Mouse (Mus musculus): Measurements from ENCODE around the gene Fth1. TPM values are rescaled to one million over a fixed set of nuclear protein-coding genes. Genes with fewer than 3 reads are reported as not detected.

Fth1 gene
- polyA plus RNA-seq, 1 experiment from 2014 or later = 2,278 TPM

GRCm38 (mm10) chr19:9978431-9978951 is 1.9 kb upstream of the Fth1 start:
- Histone ChIP-seq H3K27me3 (replicated peaks; ENCODE audit: control insufficient read depth, insufficient read depth, low read length) (no peaks in the 10 kb centered on the region), H3K4me2 (ENCODE audit: low read depth, low read length) (no peak overlapping the region), H3K27ac (ENCODE audit: low read length) (0 out of 2 replicates have a peak overlapping the region, but pooled peaks have one; percentile 19), H3K4me3 (ENCODE audit: low read length) (no peak overlapping the region), H3K9me3 (ENCODE audit: control insufficient read depth, low read length) (no peaks in the 10 kb centered on the region), H3K9ac (ENCODE audit: low read depth, low read length) (no peak overlapping the region), H3K4me1 (ENCODE audit: control insufficient read depth, insufficient read depth, low read length) (peaks cover 17% of the 10 kb centered on the region), H3K36me3 (ENCODE audit: control insufficient read depth, insufficient read depth, low read length) (no peaks in the 10 kb centered on the region)
- whole genome bisulfite sequencing = 40% methylated on average over 5 of the region's 5 CpGs
- ATAC-seq = no peak

GRCm38 (mm10) chr19:9979156-9979555 is 1.2 kb upstream of the Fth1 start:
- peaks cover 22% of the 10 kb centered on the region for H3K4me1 ChIP-seq (ENCODE audit: control insufficient read depth, insufficient read depth, low read length)
- no peak for ATAC-seq
- H3K4me3 ChIP-seq (ENCODE audit: low read length) = no peak overlapping the region
- no peaks in the 10 kb centered on the region for H3K36me3 ChIP-seq (ENCODE audit: control insufficient read depth, insufficient read depth, low read length)
- 79% methylated on average over 2 of the region's 2 CpGs for WGBS
- H3K27ac ChIP-seq (ENCODE audit: low read length) = 0 out of 2 replicates have a peak overlapping the region, but pooled peaks have one; percentile 19
- H3K9ac ChIP-seq (ENCODE audit: low read depth, low read length) = no peak overlapping the region
- H3K9me3 ChIP-seq (ENCODE audit: control insufficient read depth, low read length) = no peaks in the 10 kb centered on the region
- H3K27me3 ChIP-seq (replicated peaks; ENCODE audit: control insufficient read depth, insufficient read depth, low read length) = no peaks in the 10 kb centered on the region
- no peak overlapping the region for H3K4me2 ChIP-seq (ENCODE audit: low read depth, low read length)

- H3K27ac ChIP-seq (ENCODE audit: low read length) = peak overlapping the region; percentile 90
- H3K4me1 ChIP-seq (ENCODE audit: control insufficient read depth, insufficient read depth, low read length) = peaks cover 23% of the 10 kb centered on the region
- H3K4me3 ChIP-seq (ENCODE audit: low read length) = peak overlapping the region; percentile 93
- H3K27me3 ChIP-seq (replicated peaks; ENCODE audit: control insufficient read depth, insufficient read depth, low read length) = no peaks in the 10 kb centered on the region
- H3K9ac ChIP-seq (ENCODE audit: low read depth, low read length) = peak overlapping the region; percentile 70
- WGBS = 70% methylated on average over 4 of the region's 4 CpGs
- ATAC-seq = no peak
- peaks cover 12% of the 10 kb centered on the region for H3K36me3 ChIP-seq (ENCODE audit: control insufficient read depth, insufficient read depth, low read length)
- no peaks in the 10 kb centered on the region for H3K9me3 ChIP-seq (ENCODE audit: control insufficient read depth, low read length)
- H3K4me2 ChIP-seq (ENCODE audit: low read depth, low read length) = peak overlapping the region; percentile 68
Measured at GRCm38 (mm10) chr19:9981621-9982020, 1.2 kb downstream of the Fth1 start.

GRCm38 (mm10) chr19:9982151-9982851 is 1.9 kb downstream of the Fth1 start:
- Histone ChIP-seq H3K4me1 (ENCODE audit: control insufficient read depth, insufficient read depth, low read length) (peaks cover 23% of the 10 kb centered on the region), H3K27ac (ENCODE audit: low read length) (peak overlapping the region; percentile 98), H3K36me3 (ENCODE audit: control insufficient read depth, insufficient read depth, low read length) (peaks cover 12% of the 10 kb centered on the region), H3K27me3 (replicated peaks; ENCODE audit: control insufficient read depth, insufficient read depth, low read length) (no peaks in the 10 kb centered on the region), H3K9ac (ENCODE audit: low read depth, low read length) (peak overlapping the region; percentile 95), H3K9me3 (ENCODE audit: control insufficient read depth, low read length) (no peaks in the 10 kb centered on the region), H3K4me3 (ENCODE audit: low read length) (peak overlapping the region; percentile 93), H3K4me2 (ENCODE audit: low read depth, low read length) (peak overlapping the region; percentile 79)
- under 1% methylated on average over 59 of the region's 59 CpGs for whole genome bisulfite sequencing
- ATAC-seq = peak; percentile 97

GRCm38 (mm10) chr19:9982852-9983542 is 2.6 kb downstream of the Fth1 start:
- H3K27ac ChIP-seq (ENCODE audit: low read length) = peak overlapping the region; percentile 98
- peak; percentile 89 for ATAC-seq
- WGBS = under 1% methylated on average over 31 of the region's 31 CpGs
- no peaks in the 10 kb centered on the region for H3K27me3 ChIP-seq (replicated peaks; ENCODE audit: control insufficient read depth, insufficient read depth, low read length)
- H3K9me3 ChIP-seq (ENCODE audit: control insufficient read depth, low read length) = no peaks in the 10 kb centered on the region
- H3K9ac ChIP-seq (ENCODE audit: low read depth, low read length) = peak overlapping the region; percentile 95
- peak overlapping the region; percentile 79 for H3K4me2 ChIP-seq (ENCODE audit: low read depth, low read length)
- peaks cover 12% of the 10 kb centered on the region for H3K36me3 ChIP-seq (ENCODE audit: control insufficient read depth, insufficient read depth, low read length)
- peak overlapping the region; percentile 93 for H3K4me3 ChIP-seq (ENCODE audit: low read length)
- H3K4me1 ChIP-seq (ENCODE audit: control insufficient read depth, insufficient read depth, low read length) = peaks cover 21% of the 10 kb centered on the region

- Histone ChIP-seq H3K4me2 (ENCODE audit: low read depth, low read length) (peak overlapping the region; percentile 79), H3K4me1 (ENCODE audit: control insufficient read depth, insufficient read depth, low read length) (peaks cover 15% of the 10 kb centered on the region), H3K9ac (ENCODE audit: low read depth, low read length) (peak overlapping the region; percentile 95), H3K4me3 (ENCODE audit: low read length) (peak overlapping the region; percentile 93), H3K27ac (ENCODE audit: low read length) (no peak overlapping the region), H3K36me3 (ENCODE audit: control insufficient read depth, insufficient read depth, low read length) (peaks cover 12% of the 10 kb centered on the region), H3K27me3 (replicated peaks; ENCODE audit: control insufficient read depth, insufficient read depth, low read length) (no peaks in the 10 kb centered on the region), H3K9me3 (ENCODE audit: control insufficient read depth, low read length) (no peaks in the 10 kb centered on the region)
- no peak for ATAC-seq
- 88% methylated on average over 20 of the region's 20 CpGs for WGBS
Measured at GRCm38 (mm10) chr19:9984111-9985055, 4.0 kb downstream of the Fth1 start.

GRCm38 (mm10) chr19:9985190-9985899 is 4.9 kb downstream of the Fth1 start:
- H3K9me3 ChIP-seq (ENCODE audit: control insufficient read depth, low read length) = no peaks in the 10 kb centered on the region
- no peak for ATAC-seq
- H3K27ac ChIP-seq (ENCODE audit: low read length) = no peak overlapping the region
- no peaks in the 10 kb centered on the region for H3K27me3 ChIP-seq (replicated peaks; ENCODE audit: control insufficient read depth, insufficient read depth, low read length)
- no peak overlapping the region for H3K4me2 ChIP-seq (ENCODE audit: low read depth, low read length)
- H3K36me3 ChIP-seq (ENCODE audit: control insufficient read depth, insufficient read depth, low read length) = peaks cover 12% of the 10 kb centered on the region
- peaks cover 15% of the 10 kb centered on the region for H3K4me1 ChIP-seq (ENCODE audit: control insufficient read depth, insufficient read depth, low read length)
- H3K9ac ChIP-seq (ENCODE audit: low read depth, low read length) = no peak overlapping the region
- H3K4me3 ChIP-seq (ENCODE audit: low read length) = no peak overlapping the region
- 94% methylated on average over 6 of the region's 6 CpGs for WGBS

- Histone ChIP-seq H3K36me3 (ENCODE audit: control insufficient read depth, insufficient read depth, low read length) (peaks cover 12% of the 10 kb centered on the region), H3K27ac (ENCODE audit: low read length) (no peak overlapping the region), H3K9me3 (ENCODE audit: control insufficient read depth, low read length) (no peaks in the 10 kb centered on the region), H3K9ac (ENCODE audit: low read depth, low read length) (no peak overlapping the region), H3K27me3 (replicated peaks; ENCODE audit: control insufficient read depth, insufficient read depth, low read length) (no peaks in the 10 kb centered on the region), H3K4me2 (ENCODE audit: low read depth, low read length) (no peak overlapping the region), H3K4me3 (ENCODE audit: low read length) (no peak overlapping the region), H3K4me1 (ENCODE audit: control insufficient read depth, insufficient read depth, low read length) (peaks cover 15% of the 10 kb centered on the region)
- WGBS = 86% methylated on average over 2 of the region's 2 CpGs
- no peak for ATAC-seq
Measured at GRCm38 (mm10) chr19:9985900-9986421, 5.6 kb downstream of the Fth1 start.

Data from intestine, embryonic 16.5 days (tissue).